10 mouse cellular contexts compared by ENCODE assay signal in genomic region chr14:59715695-59716442, GRCm38 (mm10).
A peak's percentile ranks its signal among the peaks of the same experiment; 100 is the strongest.
DNase-seq lines count a peak whose midpoint lies in the region; ATAC-seq lines count a peak whose summit lies in the region.
"Had no signal": no experiment of that assay in that cellular context is flagged by ENCODE, and none has a peak within 500 bp of the region (broad histone marks: within the 10 kb centered on the region; RNA-seq: fewer than 3 reads in every experiment).

No protein-coding gene starts in this region.

- H3K27me3 ChIP-seq in neural tube, embryonic 15.5 days (replicated peaks) = no peaks in the 10 kb centered on the region
- H3K27me3 ChIP-seq in lung, embryonic 16.5 days (ENCODE audit: control insufficient read depth, insufficient read depth, low read depth, low read length) = no peaks in the 10 kb centered on the region

- H3K4me3 ChIP-seq in neural tube, embryonic 15.5 days (replicated peaks) = no peak overlapping the region
- no peak overlapping the region for H3K4me3 ChIP-seq in lung, embryonic 16.5 days (ENCODE audit: low read length)

- 51% methylated on average over 13 of the region's 13 CpGs for WGBS in neural tube, embryonic 15.5 days
- 21% methylated on average over 13 of the region's 13 CpGs for WGBS in lung, embryonic 16.5 days

- DNase-seq in embryo, embryonic 10 days (ENCODE audit: low spot score) = peak; percentile 28
- no peak for DNase-seq in embryo, embryonic 9.5 days (ENCODE audit: extremely low spot score)
- DNase-seq in neural tube, embryonic 10.5 days (ENCODE audit: extremely low spot score, low spot score) = no peak
- DNase-seq in yolk sac, embryonic 10.5 days (ENCODE audit: low spot score) = peak; percentile 15
- DNase-seq in adrenal gland, adult 8-10 months = no peak
- no peak for DNase-seq in ovary, postnatal 10 days (ENCODE audit: low spot score)
- DNase-seq: cerebellum, adult 8-10 months; gastrocnemius, postnatal 36 days had no signal

- 0 out of 2 replicates have a peak overlapping the region, but pooled peaks have one; percentile 13 for H3K27ac ChIP-seq in neural tube, embryonic 15.5 days (replicated peaks)
- peak overlapping the region; percentile 58 for H3K27ac ChIP-seq in lung, embryonic 16.5 days (ENCODE audit: low read length)

- H3K4me1 ChIP-seq in neural tube, embryonic 15.5 days = peaks cover 9% of the 10 kb centered on the region
- H3K4me1 ChIP-seq in lung, embryonic 16.5 days (replicated peaks; ENCODE audit: control insufficient read depth, insufficient read depth, low read length) = peaks cover 7% of the 10 kb centered on the region; the same call in 1 of the 2 replicates

- no peak overlapping the region for H3K4me2 ChIP-seq in neural tube, embryonic 15.5 days
- H3K4me2 ChIP-seq in lung, embryonic 16.5 days (ENCODE audit: low read depth, low read length) = peak overlapping the region; percentile 36

- ATAC-seq in neural tube, embryonic 15.5 days (ENCODE audit: low FRiP score) = peak; percentile 55; the same call in 1 of the 2 replicates
- ATAC-seq in lung, embryonic 16.5 days (ENCODE audit: low read depth) = peak; percentile 97

- no peaks in the 10 kb centered on the region for H3K36me3 ChIP-seq in neural tube, embryonic 15.5 days
- H3K36me3 ChIP-seq in lung, embryonic 16.5 days (ENCODE audit: control insufficient read depth, insufficient read depth, low read length) = no peaks in the 10 kb centered on the region

- H3K9me3 ChIP-seq in neural tube, embryonic 15.5 days (replicated peaks) = no peaks in the 10 kb centered on the region
- H3K9me3 ChIP-seq in lung, embryonic 16.5 days (ENCODE audit: control insufficient read depth, low read length) = no peaks in the 10 kb centered on the region

- H3K9ac ChIP-seq in neural tube, embryonic 15.5 days (replicated peaks) = no peak overlapping the region
- H3K9ac ChIP-seq in lung, embryonic 16.5 days (ENCODE audit: low read length) = no peak overlapping the region

Comparison
In these comparisons a context has a peak if more than half of its experiments do, and no peak if none do; other contexts are left out.
1. DNase-seq: peak in embryo, embryonic 10 days (single experiment) and yolk sac, embryonic 10.5 days (single experiment); none in embryo, embryonic 9.5 days (single experiment), neural tube, embryonic 10.5 days (single experiment), adrenal gland, adult 8-10 months (single experiment) and ovary, postnatal 10 days (single experiment).